Mouse (Mus musculus): Measurements from ENCODE around the gene Tlr8. TPM values are rescaled to one million over a fixed set of nuclear protein-coding genes. Genes with fewer than 3 reads are reported as not detected.

Tlr8 gene
- polyA plus RNA-seq, 1 experiment from 2014 or later: 0.29 TPM

DNA sequence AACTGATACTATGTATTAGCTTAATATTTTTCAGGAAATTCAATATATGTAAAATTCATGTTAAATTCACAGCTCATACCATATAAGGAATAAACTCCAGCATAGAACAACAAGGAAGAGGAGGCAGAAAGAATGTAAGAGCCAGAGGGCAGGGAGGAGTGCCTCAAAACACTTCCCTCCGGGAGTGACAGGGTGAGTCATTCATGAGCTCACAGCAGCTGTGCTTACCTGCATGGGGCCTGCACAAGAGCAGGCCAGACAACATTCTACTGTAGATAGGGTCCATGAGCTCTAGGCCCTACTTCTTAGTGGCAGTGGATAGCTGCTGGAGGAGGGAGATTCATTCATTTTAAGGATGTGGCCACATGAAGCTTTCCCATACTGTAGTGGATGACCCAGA lies 34.3 kb downstream of the Tlr8 start:
- no peak overlapping the region for H3K4me3 ChIP-seq (ENCODE audit: low read depth, low read length)
- DNase-seq (ENCODE audit: low spot score) (no peak), ATAC-seq (ENCODE audit: insufficient read depth, low FRiP score, low TSS enrichment) (no peak)
- 93% methylated on average over 1 of the region's 1 CpGs for WGBS
- peaks cover 2% of the 10 kb centered on the region; the same call in 1 of the 2 replicates for H3K27me3 ChIP-seq (ENCODE audit: control insufficient read depth, insufficient read depth, low read length)
- H3K4me2 ChIP-seq (ENCODE audit: low read depth): no peak overlapping the region
- H3K4me1 ChIP-seq (ENCODE audit: control insufficient read depth, insufficient read depth, low read length): no peaks in the 10 kb centered on the region
- no peaks in the 10 kb centered on the region for H3K36me3 ChIP-seq (ENCODE audit: control insufficient read depth, insufficient read depth, low read length)
- H3K9ac ChIP-seq (ENCODE audit: low read length): no peak overlapping the region
- H3K9me3 ChIP-seq (ENCODE audit: control insufficient read depth, low read length): no peaks in the 10 kb centered on the region
- no peak overlapping the region for H3K27ac ChIP-seq (ENCODE audit: low read depth, low read length)

DNA sequence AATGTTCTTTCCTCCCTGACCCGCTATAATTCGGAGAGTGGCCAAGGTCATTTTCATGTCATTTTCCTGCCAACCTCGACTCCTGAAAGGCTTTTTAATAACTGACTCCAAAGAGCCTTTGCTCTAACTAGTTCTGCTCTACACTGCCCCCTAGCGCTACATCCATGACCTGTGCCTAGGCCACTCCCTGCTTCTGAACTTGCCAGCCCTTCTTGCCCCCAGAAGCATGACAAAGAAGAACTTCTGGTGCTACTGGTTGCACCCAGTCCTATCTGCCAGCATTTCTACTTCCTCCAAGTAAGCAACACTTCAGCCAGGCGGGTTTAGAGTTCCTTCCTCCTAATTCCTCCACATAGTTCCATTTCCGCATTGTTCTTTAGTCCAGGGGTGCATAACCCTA lies 34.9 kb downstream of the Tlr8 start:
- H3K36me3 ChIP-seq (ENCODE audit: control insufficient read depth, insufficient read depth, low read length): no peaks in the 10 kb centered on the region
- 36% methylated on average over 6 of the region's 6 CpGs for WGBS
- no peaks in the 10 kb centered on the region for H3K9me3 ChIP-seq (ENCODE audit: control insufficient read depth, low read length)
- ATAC-seq (ENCODE audit: insufficient read depth, low FRiP score, low TSS enrichment) (no peak), DNase-seq (ENCODE audit: low spot score) (peak; percentile 57)
- H3K4me3 ChIP-seq (ENCODE audit: low read depth, low read length): no peak overlapping the region
- peaks cover 2% of the 10 kb centered on the region; the same call in 1 of the 2 replicates for H3K27me3 ChIP-seq (ENCODE audit: control insufficient read depth, insufficient read depth, low read length)
- no peak overlapping the region for H3K27ac ChIP-seq (ENCODE audit: low read depth, low read length)
- H3K4me2 ChIP-seq (ENCODE audit: low read depth): no peak overlapping the region
- no peak overlapping the region for H3K9ac ChIP-seq (ENCODE audit: low read length)
- no peaks in the 10 kb centered on the region for H3K4me1 ChIP-seq (ENCODE audit: control insufficient read depth, insufficient read depth, low read length)

GRCm38 (mm10) chrX:167227756-167228155 lies 36.4 kb downstream of the Tlr8 start:
- 92% methylated on average over 6 of the region's 6 CpGs for WGBS
- no peaks in the 10 kb centered on the region; the same call in 1 of the 2 replicates for H3K27me3 ChIP-seq (ENCODE audit: control insufficient read depth, insufficient read depth, low read length)

DNA sequence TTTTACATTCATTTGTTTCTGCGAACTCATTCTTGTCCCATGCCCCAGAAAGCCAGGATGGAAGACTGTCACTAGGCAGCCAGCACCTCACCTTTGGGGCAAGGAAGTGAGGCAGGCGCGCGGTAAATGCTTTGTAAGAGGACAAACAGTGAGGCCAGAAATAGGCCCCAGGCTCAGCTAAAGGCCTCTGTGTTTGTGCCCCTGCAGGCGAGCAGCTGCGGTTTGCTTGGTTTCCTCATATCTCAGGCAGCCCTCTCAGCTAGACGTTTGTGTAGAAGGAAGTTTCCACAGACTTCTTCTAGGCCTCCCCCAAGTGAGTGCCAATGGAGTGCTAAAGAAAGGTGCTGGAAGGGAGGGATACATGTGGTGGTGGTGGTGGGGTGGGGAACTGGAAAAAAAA lies 37.0 kb downstream of the Tlr8 start:
- H3K27me3 ChIP-seq (ENCODE audit: control insufficient read depth, insufficient read depth, low read length): no peaks in the 10 kb centered on the region
- ATAC-seq (ENCODE audit: insufficient read depth, low FRiP score, low TSS enrichment) (no peak), DNase-seq (ENCODE audit: low spot score) (no peak)
- no peak overlapping the region for H3K4me3 ChIP-seq (ENCODE audit: low read depth, low read length)
- no peaks in the 10 kb centered on the region for H3K36me3 ChIP-seq (ENCODE audit: control insufficient read depth, insufficient read depth, low read length)
- no peaks in the 10 kb centered on the region for H3K9me3 ChIP-seq (ENCODE audit: control insufficient read depth, low read length)
- no peak overlapping the region for H3K4me2 ChIP-seq (ENCODE audit: low read depth)
- WGBS: 86% methylated on average over 7 of the region's 7 CpGs
- no peaks in the 10 kb centered on the region for H3K4me1 ChIP-seq (ENCODE audit: control insufficient read depth, insufficient read depth, low read length)
- no peak overlapping the region for H3K9ac ChIP-seq (ENCODE audit: low read length)
- H3K27ac ChIP-seq (ENCODE audit: low read depth, low read length): no peak overlapping the region

More at GRCm38 (mm10) chrX:167227756-167228155, 36.4 kb downstream of the Tlr8 start:
- H3K36me3 ChIP-seq (ENCODE audit: control insufficient read depth, insufficient read depth, low read length): no peaks in the 10 kb centered on the region
- H3K27ac ChIP-seq (ENCODE audit: low read depth, low read length): no peak overlapping the region
- no peaks in the 10 kb centered on the region for H3K9me3 ChIP-seq (ENCODE audit: control insufficient read depth, low read length)
- no peak overlapping the region for H3K4me2 ChIP-seq (ENCODE audit: low read depth)
- no peak for ATAC-seq (ENCODE audit: insufficient read depth, low FRiP score, low TSS enrichment)
- H3K4me1 ChIP-seq (ENCODE audit: control insufficient read depth, insufficient read depth, low read length): no peaks in the 10 kb centered on the region
- no peak overlapping the region for H3K9ac ChIP-seq (ENCODE audit: low read length)
- H3K4me3 ChIP-seq (ENCODE audit: low read depth, low read length): no peak overlapping the region
- no peak for DNase-seq (ENCODE audit: low spot score)

- DNase-seq (ENCODE audit: low spot score) (no peak), ATAC-seq (ENCODE audit: insufficient read depth, low FRiP score, low TSS enrichment) (no peak)
- Histone ChIP-seq H3K4me1 (ENCODE audit: control insufficient read depth, insufficient read depth, low read length) (no peaks in the 10 kb centered on the region), H3K4me2 (ENCODE audit: low read depth) (no peak overlapping the region), H3K27ac (ENCODE audit: low read depth, low read length) (no peak overlapping the region), H3K9me3 (ENCODE audit: control insufficient read depth, low read length) (no peaks in the 10 kb centered on the region), H3K4me3 (ENCODE audit: low read depth, low read length) (no peak overlapping the region), H3K27me3 (ENCODE audit: control insufficient read depth, insufficient read depth, low read length) (no peaks in the 10 kb centered on the region), H3K36me3 (ENCODE audit: control insufficient read depth, insufficient read depth, low read length) (no peaks in the 10 kb centered on the region), H3K9ac (ENCODE audit: low read length) (no peak overlapping the region)
- whole genome bisulfite sequencing: 93% methylated on average over 5 of the region's 5 CpGs
Measured at GRCm38 (mm10) chrX:167226570-167226969, 37.6 kb downstream of the Tlr8 start.

DNA sequence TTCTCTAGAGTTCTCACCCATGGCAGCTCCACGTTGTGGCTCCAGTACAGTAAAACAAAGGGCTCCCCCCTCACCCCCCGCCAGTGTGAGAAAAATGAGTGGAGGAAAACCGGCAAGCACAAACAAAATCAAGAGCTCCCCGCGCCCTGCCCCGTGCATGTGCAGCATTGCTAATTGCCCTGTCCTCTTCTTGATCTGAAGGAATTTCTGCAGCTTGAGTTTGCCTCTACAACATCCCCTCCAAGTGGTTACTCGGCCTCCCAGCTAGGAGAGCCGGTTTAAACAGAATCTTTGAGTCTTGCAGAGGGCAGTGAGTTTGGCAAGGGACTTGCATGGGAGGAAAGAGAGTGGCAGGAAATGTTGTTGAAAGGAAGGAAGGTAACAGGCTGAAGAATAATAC lies 51.4 kb downstream of the Tlr8 start:
- 27% methylated on average over 8 of the region's 8 CpGs for WGBS
- no peak overlapping the region for H3K27ac ChIP-seq (ENCODE audit: low read depth, low read length)
- H3K36me3 ChIP-seq (ENCODE audit: control insufficient read depth, insufficient read depth, low read length): no peaks in the 10 kb centered on the region
- 0 out of 2 replicates have a peak, but pooled peaks cover 3% of the 10 kb centered on the region for H3K27me3 ChIP-seq (ENCODE audit: control insufficient read depth, insufficient read depth, low read length)
- ATAC-seq (ENCODE audit: insufficient read depth, low FRiP score, low TSS enrichment) (no peak), DNase-seq (ENCODE audit: low spot score) (peak; percentile 46)
- no peaks in the 10 kb centered on the region for H3K9me3 ChIP-seq (ENCODE audit: control insufficient read depth, low read length)
- no peak overlapping the region for H3K9ac ChIP-seq (ENCODE audit: low read length)
- no peak overlapping the region for H3K4me2 ChIP-seq (ENCODE audit: low read depth)
- H3K4me1 ChIP-seq (ENCODE audit: control insufficient read depth, insufficient read depth, low read length): no peaks in the 10 kb centered on the region
- no peak overlapping the region for H3K4me3 ChIP-seq (ENCODE audit: low read depth, low read length)

DNA sequence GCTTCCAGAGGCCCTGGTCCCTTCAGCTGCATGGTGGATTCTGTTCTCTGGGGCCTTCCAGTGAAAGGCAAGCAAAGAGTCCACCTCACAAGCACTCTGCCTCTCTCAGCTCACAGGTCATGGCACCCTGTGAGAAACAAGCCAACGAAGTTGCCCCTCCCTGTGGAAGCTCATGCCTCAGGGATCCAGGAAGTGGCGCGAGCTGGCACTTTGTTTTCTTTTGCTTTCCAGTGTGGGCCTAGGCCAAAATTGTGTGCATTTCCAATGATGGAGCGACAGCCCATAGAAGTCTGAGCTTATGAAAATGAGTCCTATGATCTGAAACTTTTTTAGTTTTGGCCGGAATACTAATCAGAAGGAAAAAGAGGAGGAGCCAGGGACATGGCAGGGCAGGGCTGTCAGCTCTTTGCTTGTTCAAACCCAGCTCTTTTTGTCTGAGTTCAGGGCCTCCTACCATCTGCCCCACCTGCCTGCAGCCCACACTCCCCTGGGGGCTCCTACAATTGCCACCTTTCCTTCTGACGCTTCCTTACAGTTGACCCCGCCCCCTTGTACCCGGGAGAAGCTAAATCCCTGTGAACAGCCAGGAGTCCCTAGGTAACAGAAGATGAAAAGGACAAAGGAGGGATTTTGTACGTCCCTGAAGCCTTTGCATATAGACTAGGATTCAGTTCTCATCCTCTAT lies 52.1 kb downstream of the Tlr8 start:
- DNase-seq (ENCODE audit: low spot score) (no peak), ATAC-seq (ENCODE audit: insufficient read depth, low FRiP score, low TSS enrichment) (no peak)
- 54% methylated on average over 9 of the region's 9 CpGs for WGBS
- no peaks in the 10 kb centered on the region for H3K9me3 ChIP-seq (ENCODE audit: control insufficient read depth, low read length)
- no peak overlapping the region for H3K4me3 ChIP-seq (ENCODE audit: low read depth, low read length)
- no peak overlapping the region for H3K27ac ChIP-seq (ENCODE audit: low read depth, low read length)
- H3K4me1 ChIP-seq (ENCODE audit: control insufficient read depth, insufficient read depth, low read length): no peaks in the 10 kb centered on the region
- no peak overlapping the region for H3K4me2 ChIP-seq (ENCODE audit: low read depth)
- H3K9ac ChIP-seq (ENCODE audit: low read length): no peak overlapping the region
- 0 out of 2 replicates have a peak, but pooled peaks cover 3% of the 10 kb centered on the region for H3K27me3 ChIP-seq (ENCODE audit: control insufficient read depth, insufficient read depth, low read length)
- H3K36me3 ChIP-seq (ENCODE audit: control insufficient read depth, insufficient read depth, low read length): no peaks in the 10 kb centered on the region

GRCm38 (mm10) chrX:167210319-167210728 lies 53.8 kb downstream of the Tlr8 start:
- Histone ChIP-seq H3K9ac (ENCODE audit: low read length) (no peak overlapping the region), H3K4me1 (ENCODE audit: control insufficient read depth, insufficient read depth, low read length) (no peaks in the 10 kb centered on the region), H3K9me3 (ENCODE audit: control insufficient read depth, low read length) (no peaks in the 10 kb centered on the region), H3K4me3 (ENCODE audit: low read depth, low read length) (no peak overlapping the region), H3K36me3 (ENCODE audit: control insufficient read depth, insufficient read depth, low read length) (no peaks in the 10 kb centered on the region), H3K27me3 (ENCODE audit: control insufficient read depth, insufficient read depth, low read length) (0 out of 2 replicates have a peak, but pooled peaks cover 3% of the 10 kb centered on the region), H3K4me2 (ENCODE audit: low read depth) (no peak overlapping the region), H3K27ac (ENCODE audit: low read depth, low read length) (no peak overlapping the region)
- DNase-seq (ENCODE audit: low spot score) (no peak), ATAC-seq (ENCODE audit: insufficient read depth, low FRiP score, low TSS enrichment) (no peak)
- WGBS: 53% methylated on average over 6 of the region's 6 CpGs

DNA sequence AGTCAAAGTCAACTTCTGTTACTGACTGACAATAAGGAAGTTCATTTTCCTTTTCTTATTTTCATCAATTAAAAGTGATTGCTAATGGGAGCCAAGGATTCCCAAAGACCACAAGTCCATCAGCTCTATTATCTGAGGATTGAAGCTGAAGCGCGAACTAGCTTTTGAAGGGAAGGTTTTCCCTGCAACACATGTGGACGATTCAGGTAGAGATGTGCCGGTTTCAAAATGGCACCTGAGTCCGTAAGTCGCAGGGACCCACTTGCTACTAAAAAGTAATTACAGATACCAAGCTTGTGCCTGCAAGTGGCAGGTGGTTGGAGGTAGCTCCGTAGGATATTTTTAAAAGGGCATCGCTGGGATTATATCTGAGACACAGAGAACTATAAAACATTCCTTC lies 54.3 kb downstream of the Tlr8 start:
- H3K9me3 ChIP-seq (ENCODE audit: control insufficient read depth, low read length): no peaks in the 10 kb centered on the region
- peak overlapping the region; percentile 84 for H3K9ac ChIP-seq (ENCODE audit: low read length)
- H3K27me3 ChIP-seq (ENCODE audit: control insufficient read depth, insufficient read depth, low read length): 0 out of 2 replicates have a peak, but pooled peaks cover 3% of the 10 kb centered on the region
- H3K4me1 ChIP-seq (ENCODE audit: control insufficient read depth, insufficient read depth, low read length): no peaks in the 10 kb centered on the region
- ATAC-seq (ENCODE audit: insufficient read depth, low FRiP score, low TSS enrichment): no peak
- H3K4me3 ChIP-seq (ENCODE audit: low read depth, low read length): no peak overlapping the region; the same call in 1 of the 2 replicates
- H3K36me3 ChIP-seq (ENCODE audit: control insufficient read depth, insufficient read depth, low read length): no peaks in the 10 kb centered on the region
- DNase-seq (ENCODE audit: low spot score): no peak
- H3K27ac ChIP-seq (ENCODE audit: low read depth, low read length): peak overlapping the region; percentile 70; the same call in 1 of the 2 replicates
- 59% methylated on average over 8 of the region's 8 CpGs for WGBS
- H3K4me2 ChIP-seq (ENCODE audit: low read depth): peak overlapping the region; percentile 45
